Mouse (Mus musculus) liver, adult (tissue): Measurements from ENCODE around the gene Prpf3.
A peak's percentile ranks its signal among the peaks of the same experiment; 100 is the strongest.

Experiments used
- GATA4 ChIP-seq: IDR thresholded peaks from 2 replicates; pipeline ENCODE4 v1.6.1; 2014; ENCODE audit warnings: mild to moderate bottlenecking, low read length; ENCODE audit not compliant: insufficient replicate concordance

Prpf3 gene

DNA sequence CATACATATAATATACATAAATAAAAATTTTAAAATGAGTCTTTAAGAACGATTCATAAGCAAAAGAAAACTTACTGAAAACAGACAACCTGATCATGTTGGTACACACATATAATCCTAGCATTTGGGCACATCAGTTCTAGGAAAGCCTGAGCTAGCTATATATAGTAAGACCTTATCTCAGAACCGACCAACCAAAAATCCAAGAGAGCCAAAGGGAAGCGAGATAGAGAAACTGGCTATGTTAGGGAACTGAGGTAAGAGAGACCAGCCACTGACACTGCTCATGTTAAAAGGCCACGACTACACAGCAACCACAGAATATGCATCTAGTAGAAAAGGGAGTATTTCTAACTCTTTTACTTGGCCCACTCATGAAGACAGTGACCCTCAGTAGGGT, 5.1 kb downstream of the Prpf3 start:
- no peak for TF ChIP-seq GATA4

- no peak for TF ChIP-seq GATA4
These were observed 13.0 kb downstream of the Prpf3 start for GRCm38 (mm10) chr3:95842503-95843214.

DNA sequence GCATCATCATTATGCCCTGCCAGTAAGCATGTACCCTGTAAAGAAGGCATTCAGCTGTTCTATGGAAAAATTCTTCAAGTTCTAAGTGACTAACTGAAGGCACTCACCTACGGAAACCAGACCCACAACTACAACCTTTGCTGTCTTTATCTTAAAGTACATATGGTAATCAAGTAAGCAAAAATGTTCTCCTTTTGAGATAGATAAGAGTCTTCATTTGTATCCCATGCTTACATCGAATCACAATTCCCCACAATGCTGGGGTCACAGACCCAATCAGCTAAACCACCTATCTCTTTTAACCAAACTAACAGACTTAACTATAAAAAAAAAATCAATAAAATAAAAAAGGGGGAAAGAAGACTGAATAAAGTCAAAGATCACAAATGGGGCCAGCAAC, 16.4 kb downstream of the Prpf3 start:
- TF ChIP-seq GATA4, result no peak

DNA sequence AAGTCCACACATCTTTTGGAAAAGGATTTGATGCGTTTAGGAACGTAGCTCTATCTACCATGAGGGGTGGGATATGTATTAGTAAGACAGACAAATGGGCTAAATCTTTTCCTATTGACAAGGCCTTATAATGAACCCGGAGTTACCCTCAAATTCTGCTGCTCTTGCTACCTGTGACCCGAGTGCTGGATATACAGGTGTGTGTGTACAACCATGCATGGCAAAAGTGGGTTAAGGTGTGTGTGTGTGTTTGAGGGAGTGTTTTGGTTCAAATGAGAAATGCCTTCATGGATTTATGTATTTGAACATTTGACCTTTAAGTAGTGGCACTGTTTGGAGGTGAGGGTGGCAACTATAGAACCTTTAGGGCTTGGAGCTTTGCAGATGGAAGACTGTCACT, 26.6 kb downstream of the Prpf3 start:
- no peak for TF ChIP-seq GATA4

DNA sequence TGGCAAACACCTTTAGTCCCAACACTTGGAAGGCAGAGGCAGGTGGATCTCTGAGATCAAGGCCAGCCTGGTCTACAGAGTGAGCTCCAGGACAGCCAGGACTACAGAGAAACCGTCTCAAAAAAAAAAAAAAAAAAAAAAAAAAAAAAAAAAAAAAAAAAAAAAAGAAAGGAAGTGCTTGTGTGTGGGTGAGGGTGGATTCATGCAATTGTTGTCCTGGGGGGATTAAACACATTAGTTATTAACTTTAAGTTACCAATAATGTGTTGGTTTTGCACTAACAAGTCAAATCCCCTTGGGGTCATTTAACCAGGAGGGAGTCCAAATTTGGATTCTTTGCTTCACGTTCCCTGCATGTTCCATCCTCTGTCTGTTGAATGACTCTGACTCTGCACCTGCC, 29.4 kb downstream of the Prpf3 start:
- TF ChIP-seq GATA4, result no peak

DNA sequence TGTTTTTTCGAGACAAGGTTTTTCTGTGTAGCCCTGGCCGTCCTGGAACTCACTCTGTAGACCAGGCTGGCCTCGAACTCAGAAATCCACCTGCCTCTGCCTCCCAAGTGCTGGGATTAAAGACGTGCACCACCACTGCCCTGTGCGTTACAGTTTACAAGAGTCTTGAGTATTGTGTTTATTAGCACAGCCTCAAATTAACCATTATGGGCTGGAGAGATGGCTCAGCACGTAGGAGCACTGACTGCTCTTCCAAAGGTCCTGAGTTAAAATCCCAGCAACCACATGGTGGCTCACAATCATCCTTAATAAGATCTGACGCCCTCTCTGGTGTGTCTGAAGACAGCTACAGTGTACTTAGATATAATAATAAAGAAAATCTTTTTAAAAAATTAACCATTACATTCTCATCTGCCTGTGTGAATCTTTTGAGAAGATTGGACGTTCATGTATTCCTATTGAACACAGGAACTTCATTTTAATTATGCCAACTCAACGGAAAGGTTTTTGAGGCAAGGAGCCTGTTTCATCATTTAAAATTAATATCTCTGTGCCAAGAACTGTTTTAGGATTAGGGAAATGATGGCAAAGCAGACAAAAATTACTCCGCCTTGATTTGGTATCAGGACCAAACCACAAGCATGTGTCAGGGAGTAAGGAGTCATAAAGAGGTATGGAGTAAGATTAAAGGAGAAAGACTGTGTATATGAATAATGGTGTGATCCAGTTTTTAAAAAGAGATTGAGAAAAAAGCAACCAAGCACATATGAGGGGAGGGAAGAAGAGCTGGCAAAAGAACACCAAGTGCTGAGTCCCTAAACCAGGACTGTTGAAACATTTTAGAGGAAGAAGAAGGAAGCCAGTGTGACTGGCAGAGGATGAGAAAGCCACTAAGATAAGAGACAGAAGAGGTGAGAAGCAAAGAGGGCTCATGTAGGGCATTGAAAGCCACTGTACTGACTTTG, 35.4 kb downstream of the Prpf3 start:
- TF ChIP-seq GATA4, result no peak

DNA sequence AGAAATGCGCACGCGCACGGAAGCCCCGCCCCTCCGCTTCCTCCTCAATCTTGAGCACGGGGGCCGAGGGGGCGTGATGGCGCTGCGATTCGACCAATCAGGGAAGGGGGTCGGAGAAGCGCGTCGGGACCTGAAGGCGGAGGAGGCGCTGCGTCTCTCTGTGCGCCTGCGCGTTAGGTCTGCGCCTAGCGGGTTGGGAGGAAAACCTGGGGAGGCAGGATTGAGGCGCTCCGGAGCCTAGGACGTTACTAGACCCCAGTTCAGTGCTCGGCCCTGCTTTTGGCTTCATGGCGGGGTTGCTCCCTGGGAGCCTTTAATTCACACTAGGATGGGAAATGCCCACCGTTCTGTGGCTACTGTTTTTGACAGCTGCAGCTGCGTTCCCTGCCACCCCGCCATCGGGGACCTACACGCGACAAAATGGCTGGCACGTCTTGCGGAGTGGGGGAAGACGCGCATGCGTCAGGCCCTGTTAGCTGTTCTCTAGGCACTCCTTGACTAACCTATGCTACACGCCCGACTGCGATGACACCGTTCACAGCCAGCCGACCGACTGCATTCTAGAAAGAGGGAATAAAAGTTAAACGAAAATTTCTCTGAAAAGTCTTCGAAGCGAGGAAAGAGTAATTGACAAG, 36.2 kb downstream of the Prpf3 start:
- TF ChIP-seq GATA4, result peak; percentile 64; the same call in 1 of the 2 replicates

DNA sequence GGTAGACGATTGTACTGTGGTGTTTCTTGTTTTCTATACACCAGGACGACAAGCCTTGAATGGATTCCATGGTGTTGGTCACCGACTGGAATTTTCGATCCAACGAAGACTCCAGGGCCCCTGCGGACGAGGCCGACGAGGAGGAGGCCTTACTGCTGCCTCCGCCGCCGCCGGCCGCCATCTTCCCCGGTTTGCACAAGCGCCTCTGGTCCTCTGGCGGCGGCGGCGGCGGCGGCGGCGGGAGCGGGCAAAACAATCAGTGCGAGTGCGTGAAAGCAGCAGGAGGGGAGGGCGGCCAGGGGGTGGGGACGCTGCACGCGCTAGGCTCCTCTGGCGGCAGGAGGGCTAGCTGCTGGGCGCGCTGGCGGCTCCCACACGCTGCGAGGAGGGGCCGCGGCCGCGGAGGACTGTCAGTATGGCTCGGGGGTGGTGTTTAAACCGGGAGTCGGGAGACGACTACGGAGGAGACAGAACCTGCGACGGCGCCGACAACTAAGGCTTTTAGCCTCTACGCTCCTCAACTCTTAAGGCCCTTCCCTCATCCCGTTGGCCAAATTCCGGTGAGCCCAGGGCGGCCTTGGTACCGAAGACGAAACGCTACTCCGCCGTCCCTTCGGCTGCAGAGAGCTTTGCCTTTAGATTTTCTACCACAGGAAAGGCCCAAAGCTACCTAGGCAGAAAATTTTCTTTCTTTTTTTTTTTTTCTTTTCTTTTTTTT, 37.0 kb downstream of the Prpf3 start, which contains the start of gene Rprd2:
Rprd2 (minus strand) TSS at position 293 of the 718 bp plus-strand sequence.
- TF ChIP-seq GATA4, result no peak

DNA sequence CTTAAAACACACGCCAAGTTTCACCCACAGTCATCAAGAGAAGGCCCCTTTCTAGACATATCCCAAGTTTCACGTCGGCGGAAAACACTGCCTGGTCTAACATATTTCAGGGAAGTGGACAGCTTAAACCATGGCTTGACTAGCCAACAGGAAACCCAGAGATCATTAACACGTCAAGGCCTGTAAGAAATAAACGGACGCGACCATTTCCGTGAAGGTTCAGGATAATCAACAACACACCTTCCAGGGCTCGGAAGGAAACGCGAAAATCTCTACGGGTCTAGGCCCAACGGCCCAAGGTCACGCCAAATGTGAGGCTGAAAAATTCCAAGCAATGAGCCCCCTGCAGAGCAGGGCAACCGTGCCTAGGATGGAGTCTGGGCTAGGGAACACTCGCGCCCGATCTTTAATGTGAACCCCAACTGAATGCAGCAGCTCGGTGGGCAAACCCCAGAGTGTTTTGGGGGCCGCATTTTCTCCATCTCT, 37.6 kb downstream of the Prpf3 start:
- TF ChIP-seq GATA4, result no peak

- TF ChIP-seq GATA4, result no peak
These were observed 39.0 kb downstream of the Prpf3 start for GRCm38 (mm10) chr3:95816681-95817080.

DNA sequence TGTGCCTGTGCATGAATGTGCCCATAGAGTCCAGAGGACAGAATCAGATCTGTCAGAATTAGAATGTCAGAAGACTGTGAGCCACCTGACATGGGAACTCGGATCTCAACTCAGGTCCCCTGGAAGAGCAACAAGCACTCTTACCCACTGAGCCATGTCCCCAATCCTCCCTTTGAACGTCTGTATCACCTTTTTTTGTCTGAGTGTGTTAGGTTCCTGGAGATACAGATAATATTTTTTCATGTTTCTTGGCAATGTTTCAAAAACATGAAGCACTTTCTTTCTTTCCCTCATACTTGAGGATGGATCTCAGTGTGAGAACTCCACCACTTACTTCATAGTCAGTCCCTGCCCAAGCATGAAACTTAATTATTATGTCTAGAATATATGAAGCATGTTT, 47.3 kb downstream of the Prpf3 start:
- TF ChIP-seq GATA4, result no peak

DNA sequence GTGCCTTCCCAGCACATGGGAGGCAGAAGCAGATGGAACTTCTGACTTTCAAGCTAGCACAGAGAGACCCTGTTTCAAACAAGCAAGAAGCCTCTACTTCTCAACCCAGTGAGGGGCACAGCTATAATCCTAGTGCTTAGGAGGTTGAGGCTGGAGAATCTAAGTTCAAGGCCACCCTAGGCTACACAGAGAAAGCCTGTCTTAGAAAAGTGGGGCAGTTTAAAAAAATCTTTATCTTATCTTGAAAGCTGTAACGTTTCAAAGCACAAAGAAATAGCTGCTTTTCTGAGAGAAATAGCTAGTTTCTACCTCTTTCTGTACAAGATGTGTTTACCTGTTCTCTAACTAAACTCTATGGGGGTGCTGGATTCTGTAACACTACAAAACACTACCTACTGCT, 49.0 kb downstream of the Prpf3 start:
- no peak for TF ChIP-seq GATA4

GRCm38 (mm10) chr3:95803851-95804250, 51.8 kb downstream of the Prpf3 start:
- TF ChIP-seq GATA4, result no peak

GRCm38 (mm10) chr3:95798756-95799155, 56.9 kb downstream of the Prpf3 start:
- no peak for TF ChIP-seq GATA4

GRCm38 (mm10) chr3:95794299-95794698, 61.4 kb downstream of the Prpf3 start:
- TF ChIP-seq GATA4, result no peak
